Mouse (Mus musculus): ENCODE data around the gene Pmpcb. TPM values are rescaled to one million over a fixed set of nuclear protein-coding genes. Genes with fewer than 3 reads are reported as not detected.
"Not testable (repeated sequence)": the region's sequence is repeated elsewhere in the genome, so short reads cannot be mapped to it uniquely, and the experiment has no call there.

Pmpcb gene
- polyA plus RNA-seq, 1 experiment from 2014 or later, result 131 TPM

GRCm38 (mm10) chr5:21703708-21704107 lies 33.2 kb upstream of the Pmpcb start:
- H3K27ac ChIP-seq (ENCODE audit: poor library complexity, severe bottlenecking), result no peak overlapping the region
- H3K9ac ChIP-seq, result no peak overlapping the region
- no peak overlapping the region for H3K4me3 ChIP-seq
- H3K27me3 ChIP-seq (replicated peaks), result no peaks in the 10 kb centered on the region
- WGBS, result 57% methylated on average over 3 of the region's 3 CpGs
- peaks cover 6% of the 10 kb centered on the region for H3K9me3 ChIP-seq (replicated peaks)
- 0 out of 2 replicates have a peak, but pooled peaks cover 4% of the 10 kb centered on the region for H3K4me1 ChIP-seq (replicated peaks)
- no peak overlapping the region for H3K4me2 ChIP-seq
- no peaks in the 10 kb centered on the region for H3K36me3 ChIP-seq
- ATAC-seq (ENCODE audit: insufficient number of reproducible peaks, low FRiP score), result no peak

- peaks cover 9% of the 10 kb centered on the region for H3K9me3 ChIP-seq (replicated peaks)
- 0 out of 2 replicates have a peak, but pooled peaks cover 4% of the 10 kb centered on the region for H3K4me1 ChIP-seq (replicated peaks)
- 0 out of 2 replicates have a peak, but pooled peaks cover under 1% of the 10 kb centered on the region for H3K27me3 ChIP-seq (replicated peaks)
- ATAC-seq (ENCODE audit: insufficient number of reproducible peaks, low FRiP score), result no peak
- WGBS, result 87% methylated on average over 4 of the region's 4 CpGs
- H3K4me2 ChIP-seq, result no peak overlapping the region
- H3K36me3 ChIP-seq, result no peaks in the 10 kb centered on the region
- no peak overlapping the region for H3K9ac ChIP-seq
- H3K27ac ChIP-seq (ENCODE audit: poor library complexity, severe bottlenecking), result no peak overlapping the region
- H3K4me3 ChIP-seq, result no peak overlapping the region
These were observed 30.4 kb upstream of the Pmpcb start for GRCm38 (mm10) chr5:21706546-21706945.

- H3K9ac ChIP-seq; H3K4me1 ChIP-seq (replicated peaks); H3K4me2 ChIP-seq; H3K9me3 ChIP-seq (replicated peaks); H3K4me3 ChIP-seq; H3K36me3 ChIP-seq; H3K27ac ChIP-seq (ENCODE audit: poor library complexity, severe bottlenecking); H3K27me3 ChIP-seq (replicated peaks); ATAC-seq (ENCODE audit: insufficient number of reproducible peaks, low FRiP score): not testable (repeated sequence)
- 78% methylated on average over 8 of the region's 8 CpGs for WGBS
These were observed 28.9 kb upstream of the Pmpcb start for GRCm38 (mm10) chr5:21708011-21708410.

- no peak overlapping the region for H3K27ac ChIP-seq (ENCODE audit: poor library complexity, severe bottlenecking)
- H3K4me3 ChIP-seq, result no peak overlapping the region
- no peak overlapping the region for H3K9ac ChIP-seq
- no peak overlapping the region for H3K4me2 ChIP-seq
- H3K27me3 ChIP-seq (replicated peaks), result 0 out of 2 replicates have a peak, but pooled peaks cover 6% of the 10 kb centered on the region
- peaks cover 8% of the 10 kb centered on the region for H3K9me3 ChIP-seq (replicated peaks)
- H3K4me1 ChIP-seq (replicated peaks), result no peaks in the 10 kb centered on the region
- WGBS, result 67% methylated on average over 13 of the region's 13 CpGs
- ATAC-seq (ENCODE audit: insufficient number of reproducible peaks, low FRiP score), result no peak
- H3K36me3 ChIP-seq, result no peaks in the 10 kb centered on the region
These were observed 24.7 kb upstream of the Pmpcb start for GRCm38 (mm10) chr5:21712127-21712715.

GRCm38 (mm10) chr5:21714447-21714846 lies 22.5 kb upstream of the Pmpcb start:
- 0 out of 2 replicates have a peak, but pooled peaks cover 6% of the 10 kb centered on the region for H3K27me3 ChIP-seq (replicated peaks)
- H3K9ac ChIP-seq, result no peak overlapping the region
- no peak overlapping the region for H3K4me2 ChIP-seq
- H3K36me3 ChIP-seq, result no peaks in the 10 kb centered on the region
- no peak overlapping the region for H3K4me3 ChIP-seq
- 0 out of 2 replicates have a peak, but pooled peaks cover 3% of the 10 kb centered on the region for H3K9me3 ChIP-seq (replicated peaks)
- H3K27ac ChIP-seq (ENCODE audit: poor library complexity, severe bottlenecking), result no peak overlapping the region
- WGBS, result 90% methylated on average over 4 of the region's 4 CpGs
- no peak for ATAC-seq (ENCODE audit: insufficient number of reproducible peaks, low FRiP score)
- no peaks in the 10 kb centered on the region for H3K4me1 ChIP-seq (replicated peaks)

GRCm38 (mm10) chr5:21717165-21717715 lies 19.7 kb upstream of the Pmpcb start:
- H3K27me3 ChIP-seq (replicated peaks), result 0 out of 2 replicates have a peak, but pooled peaks cover 2% of the 10 kb centered on the region
- no peak overlapping the region for H3K27ac ChIP-seq (ENCODE audit: poor library complexity, severe bottlenecking)
- ATAC-seq (ENCODE audit: insufficient number of reproducible peaks, low FRiP score), result no peak
- H3K9ac ChIP-seq, result no peak overlapping the region
- no peaks in the 10 kb centered on the region for H3K4me1 ChIP-seq (replicated peaks)
- 80% methylated on average over 10 of the region's 10 CpGs for WGBS
- no peak overlapping the region for H3K4me2 ChIP-seq
- 0 out of 2 replicates have a peak, but pooled peaks cover 6% of the 10 kb centered on the region for H3K9me3 ChIP-seq (replicated peaks)
- H3K36me3 ChIP-seq, result no peaks in the 10 kb centered on the region
- no peak overlapping the region for H3K4me3 ChIP-seq

GRCm38 (mm10) chr5:21718546-21718945 lies 18.4 kb upstream of the Pmpcb start:
- no peak for ATAC-seq (ENCODE audit: insufficient number of reproducible peaks, low FRiP score)
- Histone ChIP-seq H3K4me2 (no peak overlapping the region), H3K27me3 (replicated peaks) (no peaks in the 10 kb centered on the region), H3K4me3 (no peak overlapping the region), H3K36me3 (no peaks in the 10 kb centered on the region), H3K4me1 (replicated peaks) (no peaks in the 10 kb centered on the region), H3K27ac (ENCODE audit: poor library complexity, severe bottlenecking) (no peak overlapping the region), H3K9ac (no peak overlapping the region), H3K9me3 (replicated peaks) (0 out of 2 replicates have a peak, but pooled peaks cover 6% of the 10 kb centered on the region)
- WGBS, result 73% methylated on average over 5 of the region's 5 CpGs

GRCm38 (mm10) chr5:21719209-21719608 lies 17.7 kb upstream of the Pmpcb start:
- H3K4me2 ChIP-seq, result no peak overlapping the region
- H3K9me3 ChIP-seq (replicated peaks), result 0 out of 2 replicates have a peak, but pooled peaks cover 6% of the 10 kb centered on the region
- no peak overlapping the region for H3K4me3 ChIP-seq
- no peaks in the 10 kb centered on the region for H3K36me3 ChIP-seq
- H3K27ac ChIP-seq (ENCODE audit: poor library complexity, severe bottlenecking), result no peak overlapping the region
- H3K9ac ChIP-seq, result no peak overlapping the region
- no peak for ATAC-seq (ENCODE audit: insufficient number of reproducible peaks, low FRiP score)
- no peaks in the 10 kb centered on the region for H3K4me1 ChIP-seq (replicated peaks)
- 88% methylated on average over 2 of the region's 2 CpGs for WGBS
- H3K27me3 ChIP-seq (replicated peaks), result no peaks in the 10 kb centered on the region

GRCm38 (mm10) chr5:21724427-21724826 lies 12.5 kb upstream of the Pmpcb start:
- H3K27me3 ChIP-seq (replicated peaks), result no peaks in the 10 kb centered on the region
- peaks cover 9% of the 10 kb centered on the region for H3K4me1 ChIP-seq (replicated peaks)
- H3K36me3 ChIP-seq, result no peaks in the 10 kb centered on the region
- peak overlapping the region; percentile 64 for H3K27ac ChIP-seq (ENCODE audit: poor library complexity, severe bottlenecking)
- H3K9ac ChIP-seq, result no peak overlapping the region
- no peak overlapping the region for H3K4me3 ChIP-seq
- H3K9me3 ChIP-seq (replicated peaks), result 0 out of 2 replicates have a peak, but pooled peaks cover 3% of the 10 kb centered on the region
- no peak overlapping the region for H3K4me2 ChIP-seq
- WGBS, result 67% methylated on average over 1 of the region's 1 CpGs
- no peak for ATAC-seq (ENCODE audit: insufficient number of reproducible peaks, low FRiP score)

- ATAC-seq (ENCODE audit: insufficient number of reproducible peaks, low FRiP score), result no peak
- peak overlapping the region; percentile 25; the same call in 1 of the 2 replicates for H3K4me2 ChIP-seq
These were observed 12.1 kb upstream of the Pmpcb start for GRCm38 (mm10) chr5:21724872-21725271.

GRCm38 (mm10) chr5:21729107-21729506 lies 7.8 kb upstream of the Pmpcb start:
- Histone ChIP-seq H3K36me3 (no peaks in the 10 kb centered on the region), H3K9me3 (replicated peaks) (no peaks in the 10 kb centered on the region), H3K27me3 (replicated peaks) (no peaks in the 10 kb centered on the region), H3K4me1 (replicated peaks) (peaks cover 14% of the 10 kb centered on the region), H3K4me3 (no peak overlapping the region), H3K27ac (ENCODE audit: poor library complexity, severe bottlenecking) (no peak overlapping the region), H3K9ac (no peak overlapping the region), H3K4me2 (no peak overlapping the region)
- whole genome bisulfite sequencing, result 74% methylated on average over 5 of the region's 5 CpGs
- no peak for ATAC-seq (ENCODE audit: insufficient number of reproducible peaks, low FRiP score)

More at GRCm38 (mm10) chr5:21724872-21725271, 12.1 kb upstream of the Pmpcb start:
- WGBS, result 28% methylated on average over 7 of the region's 7 CpGs
- H3K9me3 ChIP-seq (replicated peaks), result 0 out of 2 replicates have a peak, but pooled peaks cover 3% of the 10 kb centered on the region
- H3K9ac ChIP-seq, result no peak overlapping the region
- H3K36me3 ChIP-seq, result no peaks in the 10 kb centered on the region
- peaks cover 9% of the 10 kb centered on the region for H3K4me1 ChIP-seq (replicated peaks)
- no peak overlapping the region for H3K4me3 ChIP-seq
- H3K27ac ChIP-seq (ENCODE audit: poor library complexity, severe bottlenecking), result peak overlapping the region; percentile 64
- no peaks in the 10 kb centered on the region for H3K27me3 ChIP-seq (replicated peaks)
